Mouse (Mus musculus) heart, embryonic 16.5 days (tissue): ENCODE measurements around the gene Endov. TPM values are rescaled to one million over a fixed set of nuclear protein-coding genes. Genes with fewer than 3 reads are reported as not detected.

Source experiments
- ATAC-seq: fragments of 200-750 bp; cut with Nextera tagmentation; replicated peaks from 2 replicates; pipeline ENCODE4 v1.8.0; 2017; ENCODE audit warnings: moderate number of reproducible peaks; ENCODE audit not compliant: insufficient read depth, low FRiP score; ENCODE audit errors: extremely low read depth
- H3K27ac ChIP-seq: fragments of 300-500 bp; sonication (generic); 2 replicates; pipeline ENCODE4 v1.5.1; 2014; ENCODE audit warnings: mild to moderate bottlenecking, low read length, control low read depth, moderate library complexity
- H3K27me3 ChIP-seq: fragments of 300-500 bp; sonication (generic); 2 replicates; pipeline ENCODE4 v1.6.1; 2014; ENCODE audit warnings: low read length, mixed read lengths; ENCODE audit not compliant: control insufficient read depth, insufficient read depth
- H3K36me3 ChIP-seq: fragments of 300-500 bp; sonication (generic); 2 replicates; pipeline ENCODE4 v1.6.1; 2014; ENCODE audit not compliant: control insufficient read depth, insufficient read depth
- H3K4me1 ChIP-seq: fragments of 300-500 bp; sonication (generic); 2 replicates; pipeline ENCODE4 v1.6.1; 2014; ENCODE audit warnings: low read length, mixed read lengths; ENCODE audit not compliant: control insufficient read depth, insufficient read depth
- H3K4me2 ChIP-seq: fragments of 300-500 bp; sonication (generic); 2 replicates; pipeline ENCODE4 v1.6.1; 2014; ENCODE audit warnings: low read depth, mild to moderate bottlenecking, control low read depth, low read length
- H3K4me3 ChIP-seq: fragments of 300-500 bp; sonication (generic); 2 replicates; pipeline ENCODE4 v1.5.1; 2014; ENCODE audit warnings: mild to moderate bottlenecking, control low read depth, low read length
- H3K9ac ChIP-seq: fragments of 300-500 bp; sonication (generic); 2 replicates; pipeline ENCODE4 v1.6.1; 2014; ENCODE audit warnings: low read length, control low read depth
- H3K9me3 ChIP-seq: fragments of 300-500 bp; sonication (generic); replicated peaks from 2 replicates; pipeline ENCODE4 v1.6.1; 2016; ENCODE audit warnings: low read length; ENCODE audit not compliant: control insufficient read depth
- WGBS: fragments of 180-500 bp; shearing (Covaris S2); extraction: QIAGEN DNeasy Blood & Tissue Kit; methylation state at CpG from one replicate; pipeline ENCODE4 v1.1.7; 2014; 5-methylcytosine and 5-hydroxymethylcytosine counted together
- polyA plus RNA-seq: library from polyadenylated mRNA; unstranded; fragments of >200 nt; fragmentation: Nextera tagmentation; extraction: Ambion mirVana; gene quantifications from 2 replicates; pipeline ENCODE4 v1.2.1, GENCODE M21; 2015

The Endov gene
- polyA plus RNA-seq, 1 experiment from 2014 or later, result 9.6 TPM

DNA sequence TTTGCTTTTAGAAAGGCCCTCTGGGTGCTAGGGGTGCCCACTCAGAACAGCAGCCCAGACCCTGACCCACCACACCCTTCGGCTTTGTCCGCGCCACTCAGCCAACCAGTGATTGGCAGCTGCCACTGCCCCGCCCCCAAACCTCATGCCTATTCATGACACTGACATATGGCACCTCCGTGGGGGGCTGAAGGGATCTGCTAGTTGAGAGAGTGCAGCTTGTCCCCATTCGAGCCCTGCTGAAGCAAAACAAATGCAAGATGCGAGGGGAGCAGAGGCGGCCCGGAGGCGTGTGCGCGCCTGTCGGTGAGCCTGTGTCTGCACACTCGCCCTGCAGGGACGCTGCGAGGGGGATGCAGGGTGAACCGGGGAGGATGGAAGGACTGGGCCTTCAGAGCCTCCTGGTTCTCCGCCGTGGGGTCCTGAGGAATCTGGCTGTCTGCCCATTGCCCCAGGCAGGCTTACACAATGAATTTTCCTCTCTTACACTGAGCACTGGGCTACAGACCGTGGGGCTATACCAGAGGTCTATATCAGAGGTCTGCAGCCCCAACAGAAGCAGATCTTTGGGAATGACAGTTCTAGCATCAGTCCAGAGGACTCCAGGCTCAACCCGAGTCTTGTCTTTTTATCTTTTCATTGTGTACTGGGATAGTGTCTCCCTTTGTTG lies 24.0 kb downstream of the Endov start:
- Histone ChIP-seq H3K9ac (no peak overlapping the region), H3K4me1 (no peaks in the 10 kb centered on the region), H3K36me3 (no peaks in the 10 kb centered on the region), H3K27ac (no peak overlapping the region), H3K27me3 (peaks cover 24% of the 10 kb centered on the region), H3K4me2 (peak overlapping the region; percentile 29), H3K9me3 (no peaks in the 10 kb centered on the region), H3K4me3 (no peak overlapping the region; the same call in 1 of the 2 replicates)
- no peak for ATAC-seq
- 7% methylated on average over 21 of the region's 21 CpGs for WGBS

DNA sequence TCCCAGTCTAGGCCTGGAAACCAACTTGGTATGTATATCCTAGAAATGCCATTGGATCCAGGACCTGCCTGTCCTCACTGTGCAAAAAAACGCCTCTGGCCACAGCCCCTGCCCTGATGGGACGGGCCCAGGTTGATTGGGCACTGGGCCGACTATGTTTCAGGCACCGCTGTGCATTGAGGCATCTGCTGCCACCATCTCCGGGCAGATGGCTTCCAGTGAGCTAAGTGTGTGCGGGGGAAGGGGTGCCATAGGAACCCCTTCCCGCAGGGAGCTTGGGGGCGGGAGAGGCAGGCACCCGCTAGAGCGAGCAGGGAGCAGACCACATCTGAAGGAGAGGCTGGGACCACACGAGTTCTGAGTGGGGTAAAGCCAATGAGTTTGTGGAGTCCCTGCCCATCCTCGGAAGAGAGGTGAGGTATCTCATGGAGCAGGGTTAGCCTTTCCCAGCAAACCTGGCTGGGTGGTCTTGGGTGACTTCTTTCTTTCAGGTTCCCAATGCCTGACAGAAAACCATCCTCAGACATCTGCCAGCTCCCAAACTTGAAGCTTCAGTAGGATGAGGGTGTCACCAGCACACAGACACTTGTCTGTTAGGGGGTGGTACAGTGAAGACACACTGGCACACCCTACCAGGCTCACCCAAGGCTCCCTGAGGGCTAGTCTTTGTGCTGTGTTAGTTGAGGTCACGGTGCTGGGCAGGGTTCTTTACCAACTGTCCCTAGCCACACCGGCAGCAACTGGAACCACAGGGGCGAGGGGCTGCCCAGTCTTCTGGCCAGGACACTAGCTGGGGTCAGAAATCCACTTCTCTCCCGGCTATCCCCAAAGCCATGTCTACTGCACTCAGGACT lies 24.9 kb downstream of the Endov start:
- Histone ChIP-seq H3K4me3 (no peak overlapping the region), H3K9ac (no peak overlapping the region), H3K27ac (no peak overlapping the region), H3K9me3 (no peaks in the 10 kb centered on the region), H3K36me3 (no peaks in the 10 kb centered on the region), H3K4me1 (no peaks in the 10 kb centered on the region), H3K27me3 (peaks cover 24% of the 10 kb centered on the region), H3K4me2 (no peak overlapping the region)
- ATAC-seq, result no peak
- 74% methylated on average over 16 of the region's 16 CpGs for WGBS

DNA sequence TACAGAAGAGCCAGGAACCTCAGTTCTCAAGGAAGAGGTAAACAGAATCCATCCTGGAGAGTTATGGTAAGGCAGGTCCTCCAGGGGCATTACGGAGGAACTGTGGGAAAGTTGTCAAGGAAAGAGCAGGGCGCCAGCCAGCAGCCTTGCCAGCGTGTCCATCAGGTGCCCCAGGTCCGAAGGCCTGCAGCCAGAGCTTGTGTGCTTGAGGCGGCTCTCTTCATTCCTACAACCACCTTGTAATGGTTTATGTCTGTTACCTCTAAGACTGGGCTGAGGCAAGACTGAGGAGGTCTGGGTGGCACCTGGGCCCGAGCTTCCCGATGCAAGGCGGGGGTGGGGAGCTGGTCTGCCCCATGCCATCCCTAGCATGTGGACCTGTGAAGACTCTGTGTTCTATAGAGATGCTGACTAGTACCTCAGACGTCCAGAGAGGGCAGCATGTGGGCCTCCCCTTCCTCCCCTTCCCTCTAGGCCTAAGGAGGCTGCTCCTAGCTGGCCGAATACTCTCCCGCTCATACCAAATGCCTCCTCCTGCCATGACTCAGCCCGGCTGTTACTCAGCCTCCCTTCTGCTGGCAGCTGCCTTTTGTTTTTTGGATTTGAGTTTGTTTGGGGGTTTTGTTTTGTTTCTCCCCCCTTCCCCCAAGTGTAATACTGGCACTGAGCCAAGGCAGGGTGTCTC lies 25.7 kb downstream of the Endov start:
- no peak overlapping the region for H3K4me3 ChIP-seq
- H3K27ac ChIP-seq, result no peak overlapping the region
- 63% methylated on average over 12 of the region's 12 CpGs for WGBS
- H3K9me3 ChIP-seq, result no peaks in the 10 kb centered on the region
- H3K27me3 ChIP-seq, result peaks cover 24% of the 10 kb centered on the region
- H3K4me1 ChIP-seq, result no peaks in the 10 kb centered on the region
- H3K9ac ChIP-seq, result no peak overlapping the region
- ATAC-seq, result no peak
- no peak overlapping the region for H3K4me2 ChIP-seq
- H3K36me3 ChIP-seq, result no peaks in the 10 kb centered on the region

DNA sequence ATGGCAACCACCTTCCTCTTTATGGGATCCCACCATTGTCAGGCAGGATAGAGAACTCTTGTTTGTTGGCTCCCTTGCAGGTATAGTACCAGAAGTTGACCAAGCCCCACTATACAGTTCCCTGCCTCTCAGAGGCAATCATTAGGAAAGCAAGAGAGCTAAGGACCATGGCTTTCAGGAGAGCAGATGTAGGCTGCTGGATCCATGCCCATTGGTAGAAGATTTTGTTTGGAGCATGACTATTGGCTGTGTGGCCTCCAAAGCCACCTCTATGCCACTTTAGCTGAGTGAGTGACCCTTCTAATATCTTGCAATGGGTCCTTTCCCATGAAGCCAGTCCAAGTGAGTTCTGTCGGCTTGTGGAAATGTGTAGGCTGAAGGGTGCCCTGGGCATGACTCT lies 28.2 kb downstream of the Endov start:
- WGBS, result 71% methylated on average over 1 of the region's 1 CpGs
- no peaks in the 10 kb centered on the region for H3K36me3 ChIP-seq
- no peak for ATAC-seq
- H3K4me3 ChIP-seq, result no peak overlapping the region
- no peak overlapping the region for H3K4me2 ChIP-seq
- no peaks in the 10 kb centered on the region for H3K4me1 ChIP-seq
- no peak overlapping the region for H3K9ac ChIP-seq
- H3K27me3 ChIP-seq, result peaks cover 17% of the 10 kb centered on the region
- H3K9me3 ChIP-seq, result no peaks in the 10 kb centered on the region
- no peak overlapping the region for H3K27ac ChIP-seq

DNA sequence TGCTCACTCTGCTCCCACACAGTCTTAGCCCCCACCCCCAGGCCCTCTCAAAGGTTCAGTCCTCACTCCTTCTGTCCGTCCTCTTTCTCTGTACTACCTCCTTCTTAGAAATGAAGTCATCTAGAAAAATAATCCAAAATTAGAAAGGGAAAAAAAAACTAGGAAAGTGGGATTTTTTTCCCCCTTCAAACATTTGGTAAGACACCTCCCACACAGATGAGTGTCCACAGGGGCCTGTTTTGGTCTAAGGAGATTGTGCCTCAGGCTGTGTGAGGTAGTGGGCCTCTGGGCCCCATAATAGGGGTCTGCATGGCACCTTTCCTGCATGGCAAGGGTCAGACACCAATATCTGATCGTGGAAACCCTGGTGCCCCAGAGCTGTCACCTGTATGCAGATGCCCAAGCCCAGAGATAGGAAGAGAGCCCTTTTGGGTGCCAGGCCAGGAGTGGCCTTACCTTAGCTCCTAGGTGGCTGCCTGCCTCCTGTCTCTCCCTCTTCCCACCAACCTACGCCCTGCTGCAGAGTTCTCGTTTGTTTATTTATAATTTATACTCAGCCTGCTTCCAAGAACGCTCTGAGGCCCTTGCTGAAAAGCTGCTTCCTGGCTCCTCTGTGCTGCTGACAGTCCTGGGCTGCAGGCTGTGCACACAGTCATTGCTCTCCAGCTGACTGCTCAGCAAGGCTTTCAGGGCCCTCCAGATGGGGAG lies 29.0 kb downstream of the Endov start:
- Histone ChIP-seq H3K27me3 (peaks cover 9% of the 10 kb centered on the region; the same call in 1 of the 2 replicates), H3K4me2 (no peak overlapping the region), H3K27ac (no peak overlapping the region), H3K9ac (no peak overlapping the region), H3K4me3 (no peak overlapping the region), H3K36me3 (no peaks in the 10 kb centered on the region), H3K9me3 (no peaks in the 10 kb centered on the region), H3K4me1 (peaks cover 2% of the 10 kb centered on the region; the same call in 1 of the 2 replicates)
- WGBS, result 42% methylated on average over 5 of the region's 5 CpGs
- ATAC-seq, result no peak

DNA sequence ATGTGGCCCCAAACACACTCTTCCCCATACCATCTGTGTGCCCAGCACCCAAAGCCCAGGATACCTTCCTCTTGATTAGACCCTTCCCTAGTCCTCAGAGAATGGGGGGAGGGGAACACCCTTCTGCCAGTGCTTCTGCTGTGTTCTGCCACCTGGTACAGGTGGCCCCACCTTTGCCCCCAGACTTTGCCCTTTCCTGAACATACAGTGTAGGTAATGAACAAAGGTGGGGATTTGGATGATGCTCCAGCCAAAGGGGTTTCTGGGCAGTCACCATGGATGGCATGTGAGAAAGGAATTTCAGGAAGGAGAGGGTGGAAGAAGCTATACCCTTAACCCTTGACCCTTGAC lies 29.5 kb downstream of the Endov start:
- Histone ChIP-seq H3K9me3 (no peaks in the 10 kb centered on the region), H3K27ac (no peak overlapping the region), H3K4me1 (peaks cover 2% of the 10 kb centered on the region; the same call in 1 of the 2 replicates), H3K9ac (no peak overlapping the region), H3K4me2 (no peak overlapping the region), H3K36me3 (no peaks in the 10 kb centered on the region), H3K27me3 (peaks cover 4% of the 10 kb centered on the region; the same call in 1 of the 2 replicates), H3K4me3 (no peak overlapping the region)
- ATAC-seq, result no peak

DNA sequence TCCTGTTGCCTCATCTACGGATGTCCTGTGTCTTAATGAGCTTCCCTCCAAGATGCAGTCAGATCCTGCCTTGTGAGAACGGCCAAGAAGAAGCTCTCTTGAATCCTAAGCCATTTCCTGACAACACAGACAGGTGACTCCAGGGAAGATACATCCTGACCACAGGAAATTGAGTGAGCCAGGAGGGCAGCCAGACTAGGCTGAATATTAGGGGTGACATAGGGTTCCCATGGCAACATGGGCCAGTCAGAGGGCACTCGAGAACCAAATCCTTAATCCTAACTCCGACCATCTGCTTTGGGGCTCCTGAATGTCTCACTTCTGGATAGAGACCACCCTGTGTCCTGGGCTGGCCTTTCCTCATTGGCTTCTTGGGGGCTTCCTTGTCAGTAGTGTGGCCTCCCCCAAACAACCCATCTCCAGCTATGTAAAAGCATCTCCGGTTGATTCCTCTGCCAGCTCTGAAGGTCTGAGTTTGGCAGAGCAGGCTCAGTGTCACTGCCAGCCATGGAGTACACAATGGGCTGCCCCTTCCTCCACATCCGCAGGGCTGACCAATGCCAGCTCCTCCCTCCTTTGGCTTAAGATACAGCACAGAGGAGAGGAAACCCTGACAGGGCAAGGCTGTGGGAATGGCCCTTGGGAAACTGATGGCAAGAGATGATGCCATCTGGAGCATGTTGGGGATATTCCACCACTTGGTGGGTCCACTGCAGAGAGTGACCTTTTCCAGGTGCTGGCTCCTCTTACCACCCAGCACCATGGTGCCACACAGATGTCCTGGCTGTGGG lies 31.0 kb downstream of the Endov start:
- no peak for ATAC-seq
- H3K4me3 ChIP-seq, result no peak overlapping the region
- H3K4me2 ChIP-seq, result no peak overlapping the region
- H3K36me3 ChIP-seq, result no peaks in the 10 kb centered on the region
- H3K9me3 ChIP-seq, result no peaks in the 10 kb centered on the region
- WGBS, result 75% methylated on average over 6 of the region's 6 CpGs
- H3K9ac ChIP-seq, result no peak overlapping the region
- no peaks in the 10 kb centered on the region for H3K27me3 ChIP-seq
- H3K27ac ChIP-seq, result no peak overlapping the region
- peaks cover 2% of the 10 kb centered on the region; the same call in 1 of the 2 replicates for H3K4me1 ChIP-seq

DNA sequence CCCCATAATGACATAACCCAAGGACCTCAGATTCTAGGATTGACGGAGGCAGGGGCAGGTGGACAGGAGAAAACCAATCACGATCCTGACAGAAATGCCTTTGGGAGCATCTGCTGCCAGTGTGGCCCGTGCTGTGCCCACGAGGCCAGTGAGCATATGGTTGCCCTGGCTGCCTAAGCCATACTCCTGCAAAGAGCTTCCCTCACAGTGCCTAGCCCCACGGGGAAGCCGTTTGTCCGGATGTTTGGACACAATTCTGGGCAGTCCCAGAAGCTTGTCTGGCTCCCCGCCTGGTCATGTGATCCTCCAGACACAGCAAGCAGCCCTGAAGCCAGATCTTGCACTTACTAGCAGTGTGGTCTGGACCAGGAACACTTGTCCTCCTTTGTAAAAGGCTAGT lies 31.6 kb downstream of the Endov start:
- 74% methylated on average over 8 of the region's 8 CpGs for WGBS
- no peak overlapping the region for H3K27ac ChIP-seq
- no peak for ATAC-seq
- H3K27me3 ChIP-seq, result no peaks in the 10 kb centered on the region
- no peaks in the 10 kb centered on the region for H3K9me3 ChIP-seq
- no peak overlapping the region for H3K9ac ChIP-seq
- no peaks in the 10 kb centered on the region for H3K36me3 ChIP-seq
- no peak overlapping the region for H3K4me2 ChIP-seq
- no peak overlapping the region for H3K4me3 ChIP-seq
- H3K4me1 ChIP-seq, result peaks cover 2% of the 10 kb centered on the region; the same call in 1 of the 2 replicates
